Mouse (Mus musculus): ENCODE measurements around the gene Ass1.

- TF ChIP-seq CTCF (IDR thresholded peaks at IDR 0.05; ENCODE audit: low read depth, low read length): no peak
- no peak for TF ChIP-seq POLR2A (IDR thresholded peaks at IDR 0.05; ENCODE audit: insufficient read depth, low read length)
- no peak for TF ChIP-seq EP300 (IDR thresholded peaks at IDR 0.05; ENCODE audit: insufficient read depth, low read depth, low read length)
Measured at GRCm38 (mm10) chr2:31439576-31439975, 30.4 kb upstream of the Ass1 start.

All from ES-Bruce4 (cell line).